Mouse (Mus musculus) embryonic fibroblast, embryonic 13.5 days (primary cell): Measurements from ENCODE around the gene Uba2.

Experiments
- CTCF ChIP-seq: IDR thresholded peaks from 2 replicates; pipeline ENCODE4 v1.5.1; 2011; ENCODE audit warnings: mild to moderate bottlenecking, control low read depth, low read length, moderate library complexity, borderline replicate concordance; ENCODE audit not compliant: insufficient read depth
- POLR2A ChIP-seq: IDR thresholded peaks from 2 replicates; pipeline ENCODE4 v1.6.1; 2011; ENCODE audit warnings: low read depth, mild to moderate bottlenecking, control low read depth, low read length, moderate library complexity

DNA sequence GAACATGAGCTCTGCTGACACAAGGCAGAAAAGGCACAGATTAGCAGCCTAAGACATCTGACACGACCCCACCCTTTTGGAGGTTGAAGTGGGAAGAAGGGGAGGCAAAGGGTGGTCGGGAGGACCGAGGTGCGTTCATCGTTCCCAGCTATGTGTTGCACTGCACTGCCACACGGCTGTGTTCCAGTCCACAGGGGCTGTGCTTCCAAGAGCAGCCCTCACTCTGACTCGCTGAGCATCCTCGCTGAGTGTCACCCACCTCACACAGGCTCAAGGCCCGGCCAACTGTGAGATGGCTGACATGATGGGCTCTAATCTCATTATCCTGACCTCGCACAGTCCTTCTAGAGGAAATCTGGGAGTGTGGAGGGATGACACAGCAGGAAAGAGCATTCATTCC lies 47.1 kb upstream of the Uba2 start:
- TF ChIP-seq CTCF (no peak), POLR2A (no peak)
